Mouse (Mus musculus): ENCODE results near the gene E030030I06Rik.
"Not testable (repeated sequence)": the region's sequence is repeated elsewhere in the genome, so short reads cannot be mapped to it uniquely, and the experiment has no call there.

Gene E030030I06Rik

GRCm38 (mm10) chr10:22153147-22153690 lies 4.1 kb upstream of the E030030I06Rik start:
- DNase-seq (ENCODE audit: inconsistent age in 2 of 2, low spot score in 1 of 2): peak in 1 of 2 experiments; percentile 57

GRCm38 (mm10) chr10:22151863-22152640 lies 3.0 kb upstream of the E030030I06Rik start:
- peak in 1 of 2 experiments; percentile 46 for DNase-seq (ENCODE audit: inconsistent age in 2 of 2, low spot score in 1 of 2)

DNA sequence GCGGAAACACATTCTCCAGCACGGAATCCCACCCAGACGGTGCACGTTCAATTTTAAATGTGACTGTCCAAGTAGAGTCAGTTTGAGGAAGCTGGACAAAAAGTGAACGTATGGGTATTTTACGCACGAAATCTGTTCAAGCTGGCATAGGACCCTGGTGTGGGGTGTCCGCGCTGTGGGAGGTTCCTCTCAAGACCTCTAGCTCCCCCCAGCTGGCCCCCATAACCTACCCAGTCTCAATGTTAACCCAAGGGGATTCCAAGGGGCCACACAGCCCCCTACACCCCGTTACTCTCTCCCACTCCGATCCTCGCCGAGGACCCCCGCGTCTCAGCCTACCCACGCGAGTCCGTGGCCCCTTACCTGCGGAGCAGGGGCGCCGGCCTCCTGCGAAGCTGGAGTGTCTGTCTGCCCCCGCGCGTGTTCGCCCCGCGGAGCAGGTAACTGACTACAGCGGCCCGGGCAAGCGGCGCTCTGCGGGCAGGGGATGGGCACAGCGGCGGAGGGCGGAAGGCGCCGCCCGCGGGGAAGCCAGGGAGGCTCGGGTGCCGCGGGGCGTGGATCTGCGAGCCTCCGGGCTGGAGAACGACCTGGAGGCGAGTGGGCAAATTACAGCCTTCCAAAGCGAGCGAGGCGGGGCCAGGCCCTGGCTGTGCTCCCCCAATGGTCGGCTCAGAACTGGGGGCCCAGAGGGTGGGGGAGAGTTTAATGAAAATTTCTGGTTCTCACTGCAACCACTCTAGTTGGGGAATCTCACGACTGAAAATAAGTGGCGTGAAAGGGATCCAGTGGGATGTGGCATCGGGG lies 2.2 kb upstream of the E030030I06Rik start:
- peak in 1 of 2 experiments; percentile 44 for DNase-seq (ENCODE audit: inconsistent age in 2 of 2, low spot score in 1 of 2)

GRCm38 (mm10) chr10:22150593-22150992 lies 1.5 kb upstream of the E030030I06Rik start:
- DNase-seq (ENCODE audit: inconsistent age in 2 of 2, low spot score in 1 of 2): peak in 1 of 2 experiments; percentile 61

GRCm38 (mm10) chr10:22149691-22150465 lies 808 bp upstream of the E030030I06Rik start:
- peak; percentile 26 to 81 for DNase-seq (ENCODE audit: inconsistent age in 2 of 2, low spot score in 1 of 2)

DNA sequence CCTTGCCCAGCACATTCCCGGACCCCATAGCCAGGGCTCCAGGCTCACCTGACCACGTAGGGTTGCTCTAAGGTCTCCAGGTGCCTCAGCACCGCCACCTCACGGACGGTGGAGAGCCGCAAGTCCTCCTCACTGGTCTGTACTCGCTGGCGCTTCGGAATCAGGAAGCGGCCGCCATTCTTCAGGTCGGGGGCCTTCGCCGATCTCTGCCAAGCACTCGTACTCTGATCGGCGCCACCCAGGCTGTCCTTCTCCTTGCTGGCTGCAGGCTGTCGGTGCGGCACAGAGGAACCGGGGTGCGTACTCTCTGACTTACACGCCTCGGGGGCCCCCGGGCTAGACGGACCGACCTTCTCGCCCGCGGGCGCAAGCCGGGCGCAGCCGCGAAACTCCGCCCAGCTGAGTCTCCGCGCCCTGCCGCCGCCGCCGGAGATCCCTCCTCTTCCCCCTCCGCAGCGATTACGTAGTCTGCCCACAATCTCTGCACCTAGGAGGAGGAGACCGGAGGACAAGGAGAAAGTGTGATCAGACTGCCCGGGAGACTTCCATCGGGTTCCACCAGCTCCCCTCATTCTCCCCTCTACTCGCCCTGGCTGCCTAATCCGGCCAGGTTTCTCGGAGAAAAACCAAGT lies 513 bp downstream of the E030030I06Rik start:
- DNase-seq (ENCODE audit: inconsistent age in 2 of 2, low spot score in 1 of 2): peak; percentile 87 to 95

DNA sequence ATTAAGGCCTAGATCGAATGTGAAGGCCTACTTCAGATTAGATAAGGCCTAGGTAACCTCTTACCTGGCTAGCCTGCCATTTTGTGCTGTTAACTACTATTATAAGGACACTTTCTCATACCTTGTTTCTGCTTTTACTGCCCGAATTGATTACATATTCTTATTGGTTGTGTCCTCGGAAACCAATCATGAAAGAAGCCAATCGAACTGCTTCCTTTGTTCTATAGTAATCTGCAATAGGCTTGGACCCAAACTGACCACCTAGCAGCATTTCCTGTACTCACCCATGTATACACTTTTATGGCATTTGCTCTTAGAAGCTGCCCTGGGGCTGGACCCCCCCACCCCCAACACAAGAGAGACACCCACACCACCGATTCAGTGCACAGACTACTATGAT lies 6.1 kb downstream of the E030030I06Rik start:
- DNase-seq (ENCODE audit: inconsistent age in 2 of 2, low spot score in 1 of 2): no peak

GRCm38 (mm10) chr10:22142194-22142593 lies 6.9 kb downstream of the E030030I06Rik start:
- peak in 1 of 2 experiments; percentile 54 for DNase-seq (ENCODE audit: inconsistent age in 2 of 2, low spot score in 1 of 2)

DNA sequence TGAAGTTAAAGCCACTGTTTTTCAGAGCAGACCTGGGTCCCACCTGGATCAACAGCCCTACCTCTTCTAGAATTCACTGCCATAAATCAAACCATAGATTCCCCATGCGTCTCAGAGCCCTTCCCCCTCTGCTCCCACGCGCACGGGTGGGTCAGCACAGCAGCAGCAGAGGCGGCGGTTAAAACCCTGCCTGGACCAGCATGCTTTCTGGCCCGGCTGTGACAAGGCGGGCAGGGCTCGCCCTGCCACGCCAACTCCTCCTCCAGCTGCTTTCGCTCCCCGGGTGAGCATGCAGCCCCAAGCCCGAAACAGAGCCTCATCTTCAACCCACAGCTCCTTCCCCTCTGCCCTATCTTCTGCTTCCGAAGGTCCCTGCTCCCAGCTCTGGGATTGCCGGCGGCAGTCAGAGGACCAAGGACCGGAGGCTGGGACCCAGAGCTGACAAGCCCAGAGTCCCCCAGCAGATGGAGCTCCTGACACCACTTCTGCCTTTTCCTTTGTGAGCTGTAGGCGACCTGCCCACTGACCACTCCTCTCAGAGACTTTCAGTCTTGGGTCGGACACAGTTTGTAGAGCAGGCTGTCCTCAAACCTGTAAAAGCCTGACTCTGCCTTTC lies 8.3 kb downstream of the E030030I06Rik start:
- DNase-seq (ENCODE audit: inconsistent age in 2 of 2, low spot score in 1 of 2): peak; percentile 82 to 93

DNA sequence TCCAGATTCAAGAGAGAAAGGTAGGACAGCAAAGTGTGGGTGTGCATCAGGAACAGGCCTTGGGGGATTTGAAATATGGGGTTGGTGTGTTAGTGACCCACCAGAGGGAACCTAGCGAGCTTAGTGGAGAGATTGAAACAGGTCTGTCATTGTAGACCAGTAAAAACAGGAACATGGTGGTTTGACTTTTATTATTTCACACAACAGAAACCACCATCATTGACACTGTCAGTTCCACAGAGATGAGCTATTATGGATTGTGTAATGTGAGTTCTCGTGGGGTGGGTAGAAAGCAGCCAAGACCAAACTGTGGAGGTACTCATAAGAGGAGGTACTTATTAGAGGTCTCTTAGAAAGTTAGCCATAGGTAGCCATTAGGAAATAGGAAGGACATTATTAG lies 74.5 kb downstream of the E030030I06Rik start:
- DNase-seq (ENCODE audit: inconsistent age in 2 of 2, low spot score in 1 of 2): no peak

DNA sequence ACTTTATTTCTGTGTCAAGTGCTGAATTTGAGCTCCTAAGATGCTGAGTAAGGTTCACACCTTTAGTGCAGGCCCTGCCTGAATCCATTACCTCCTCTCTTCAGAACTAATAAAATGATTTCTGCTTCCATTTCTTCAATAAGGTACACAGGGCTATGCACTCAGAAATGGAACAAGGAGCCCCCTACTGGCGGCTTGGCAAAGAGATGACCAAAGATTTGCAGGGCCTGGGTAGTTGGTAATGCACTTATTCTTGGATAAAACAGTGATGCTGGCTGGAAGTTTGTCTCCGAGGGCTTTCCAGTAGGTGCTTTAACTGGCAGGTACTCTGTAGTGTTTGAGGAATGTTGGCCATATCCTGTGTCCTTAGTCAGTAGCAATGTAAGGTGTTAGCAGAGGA lies 76.3 kb downstream of the E030030I06Rik start:
- DNase-seq (ENCODE audit: inconsistent age in 2 of 2, low spot score in 1 of 2): peak in 1 of 2 experiments; percentile 49

- DNase-seq (ENCODE audit: inconsistent age in 2 of 2, low spot score in 1 of 2): no peak
These were observed 78.5 kb downstream of the E030030I06Rik start for GRCm38 (mm10) chr10:22070576-22070975.

GRCm38 (mm10) chr10:22070168-22070567 lies 78.9 kb downstream of the E030030I06Rik start:
- DNase-seq (ENCODE audit: inconsistent age in 2 of 2, low spot score in 1 of 2): no peak

DNA sequence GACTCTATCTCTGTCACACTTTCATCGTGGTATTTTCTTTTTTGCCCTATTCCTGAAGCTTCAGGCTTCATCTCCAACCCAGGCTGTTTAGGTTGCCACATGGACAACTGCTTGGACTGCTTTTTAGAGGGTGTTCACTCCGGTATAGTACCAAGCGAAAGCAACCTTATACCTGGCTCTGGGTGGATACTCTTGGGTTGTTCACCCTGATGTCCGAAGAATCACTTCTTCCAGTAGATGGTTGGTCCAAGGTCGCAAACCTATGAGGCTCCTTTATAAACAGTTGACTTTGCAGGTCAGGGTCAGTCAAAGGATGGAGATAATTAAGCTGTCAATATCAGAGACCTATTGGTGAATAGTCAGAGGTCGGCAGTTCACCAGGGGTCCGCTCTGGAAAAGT lies 81.1 kb downstream of the E030030I06Rik start, which contains the start of gene 4930444G20Rik:
TSS of gene 4930444G20Rik (minus strand) at position 101 of the 400 bp plus-strand sequence.
- DNase-seq (ENCODE audit: inconsistent age in 2 of 2, low spot score in 1 of 2): not testable (repeated sequence)

Data from adrenal gland, adult (tissue).